Comparison of ENCODE assay signal across 8 mouse cellular contexts in genomic region chr15:6435773-6436172, GRCm38 (mm10). TPM values are rescaled to one million over a fixed set of nuclear protein-coding genes. Genes with fewer than 3 reads are reported as not detected.
DNase-seq lines count a peak whose midpoint lies in the region; ATAC-seq lines count a peak whose summit lies in the region.

No protein-coding gene starts in this region.

- DNase-seq in cerebellum, postnatal 14 days, result peak; percentile 28 to 44
- DNase-seq in cerebellum, postnatal 36 days, result no peak
- DNase-seq in right cerebral cortex, adult 18-20 months, result peak; percentile 17
- DNase-seq in right cerebral cortex, postnatal 14 days, result no peak
- peak; percentile 12 for DNase-seq in c-Kit-positive CD71-negative TER-119-negative erythroid progenitor cells, embryonic 14.5 days (ENCODE audit: low read depth)
- peak; percentile 73 for DNase-seq in kidney, adult 9 months

- 65% methylated on average over 2 of the region's 2 CpGs for WGBS in forebrain, embryonic 12.5 days

- H3K4me3 ChIP-seq in forebrain, embryonic 12.5 days (replicated peaks), result no peak overlapping the region

- peaks cover 6% of the 10 kb centered on the region; the same call in 1 of the 2 replicates for H3K4me1 ChIP-seq in forebrain, embryonic 12.5 days

- no peak overlapping the region for H3K27ac ChIP-seq in forebrain, embryonic 12.5 days

- no peaks in the 10 kb centered on the region for H3K27me3 ChIP-seq in forebrain, embryonic 12.5 days

- H3K4me2 ChIP-seq in forebrain, embryonic 12.5 days, result no peak overlapping the region

- H3K9me3 ChIP-seq in forebrain, embryonic 12.5 days, result no peaks in the 10 kb centered on the region

- ATAC-seq in megakaryocyte, adult 5-6 weeks (ENCODE audit: poor library complexity, severe bottlenecking), result peak; percentile 40; the same call in 1 of the 2 replicates
- no peak for ATAC-seq in forebrain, embryonic 12.5 days (ENCODE audit: low FRiP score)

- H3K9ac ChIP-seq in forebrain, embryonic 12.5 days, result no peak overlapping the region

- no peaks in the 10 kb centered on the region for H3K36me3 ChIP-seq in forebrain, embryonic 12.5 days (replicated peaks)

RNA-seq across cellular contexts. Expression of gene C9, which starts 9.4 kb away (rescaled TPM):
- not detected in 2 replicates for total RNA-seq in megakaryocyte, adult 5-6 weeks (2015)
- total RNA-seq in megakaryocyte, adult 5-6 weeks (2017), result not detected in 2 replicates
- polyA plus RNA-seq in forebrain, embryonic 12.5 days (2016; fragmentation: Nextera tagmentation; extraction: Ambion mirVana), result not detected in 2 replicates

Comparison
In these comparisons a context has a peak if more than half of its experiments do, and no peak if none do; other contexts are left out.
1. DNase-seq: peak in cerebellum, postnatal 14 days (2 of 2), right cerebral cortex, adult 18-20 months (single experiment), c-Kit-positive CD71-negative TER-119-negative erythroid progenitor cells, embryonic 14.5 days (single experiment) and kidney, adult 9 months (single experiment); none in cerebellum, postnatal 36 days (0 of 2) and right cerebral cortex, postnatal 14 days (single experiment).